Mouse (Mus musculus) brain, adult 2 months (tissue): ENCODE measurements around the gene Rpl39.
A peak's percentile ranks its signal among the peaks of the same experiment; 100 is the strongest.

Experiments
- DNase-seq: peaks from one replicate; pipeline ENCODE4 v3.0.0; 2011; ENCODE audit warnings: low read depth, low spot score

Rpl39 gene

DNA sequence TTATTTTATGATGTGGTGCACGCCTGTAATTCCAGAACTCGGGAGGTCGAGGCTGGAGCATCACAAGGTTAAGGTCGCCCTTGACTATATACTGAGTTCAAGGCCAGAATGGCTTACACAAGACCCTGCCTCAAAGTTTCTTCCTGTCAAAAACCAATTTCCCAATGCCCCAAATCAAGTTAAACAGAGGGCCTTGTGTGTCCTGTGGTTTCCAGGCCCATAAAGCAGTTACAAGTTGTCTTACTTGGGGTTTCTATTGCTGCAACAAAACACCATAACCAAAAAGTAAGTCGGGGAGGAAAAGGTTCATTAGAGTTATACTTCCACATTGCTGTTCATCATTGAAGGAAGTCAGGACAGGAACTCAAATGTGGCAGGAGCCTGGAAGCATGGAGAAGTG is 16.4 kb downstream of the Rpl39 start:
- DNase-seq: no peak

DNA sequence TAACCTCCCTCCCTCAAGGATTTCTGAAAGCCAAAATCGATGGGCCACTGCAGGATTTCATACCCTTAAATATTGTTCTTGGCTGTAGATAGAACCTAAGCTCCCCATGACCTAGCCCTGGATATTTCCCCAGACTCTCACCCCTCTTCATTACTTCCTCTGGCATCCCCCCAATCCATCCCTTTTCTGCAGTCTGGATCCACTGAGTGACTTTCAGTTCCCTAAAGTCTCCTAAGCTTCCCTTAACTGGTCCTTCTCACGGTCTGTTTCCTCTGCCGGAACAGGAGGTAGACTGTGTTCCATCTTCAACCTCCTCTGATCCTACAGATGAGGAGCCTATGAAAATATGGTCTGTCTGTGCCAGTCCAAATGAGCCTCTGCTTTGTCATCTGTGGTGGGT is 17.9 kb downstream of the Rpl39 start:
- no peak for DNase-seq

DNA sequence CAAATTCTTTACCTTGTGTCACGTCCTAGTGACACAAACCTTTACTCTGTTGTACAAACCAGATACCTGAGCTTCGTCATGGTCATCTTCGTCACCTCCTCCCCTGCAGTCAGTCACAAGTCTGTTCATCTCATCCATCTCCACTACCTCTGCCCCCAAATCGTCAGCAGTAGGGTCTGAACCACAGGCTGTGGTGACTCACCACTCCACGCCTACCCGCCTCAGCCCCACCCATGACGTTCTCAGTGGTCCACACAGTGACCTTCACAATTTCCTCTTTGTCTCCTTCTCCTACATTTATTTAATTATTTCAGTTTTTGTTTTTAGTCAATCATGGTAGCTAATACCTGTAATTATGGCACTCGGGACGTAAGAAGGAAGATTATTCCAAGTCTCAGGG is 21.3 kb downstream of the Rpl39 start:
- no peak for DNase-seq

DNA sequence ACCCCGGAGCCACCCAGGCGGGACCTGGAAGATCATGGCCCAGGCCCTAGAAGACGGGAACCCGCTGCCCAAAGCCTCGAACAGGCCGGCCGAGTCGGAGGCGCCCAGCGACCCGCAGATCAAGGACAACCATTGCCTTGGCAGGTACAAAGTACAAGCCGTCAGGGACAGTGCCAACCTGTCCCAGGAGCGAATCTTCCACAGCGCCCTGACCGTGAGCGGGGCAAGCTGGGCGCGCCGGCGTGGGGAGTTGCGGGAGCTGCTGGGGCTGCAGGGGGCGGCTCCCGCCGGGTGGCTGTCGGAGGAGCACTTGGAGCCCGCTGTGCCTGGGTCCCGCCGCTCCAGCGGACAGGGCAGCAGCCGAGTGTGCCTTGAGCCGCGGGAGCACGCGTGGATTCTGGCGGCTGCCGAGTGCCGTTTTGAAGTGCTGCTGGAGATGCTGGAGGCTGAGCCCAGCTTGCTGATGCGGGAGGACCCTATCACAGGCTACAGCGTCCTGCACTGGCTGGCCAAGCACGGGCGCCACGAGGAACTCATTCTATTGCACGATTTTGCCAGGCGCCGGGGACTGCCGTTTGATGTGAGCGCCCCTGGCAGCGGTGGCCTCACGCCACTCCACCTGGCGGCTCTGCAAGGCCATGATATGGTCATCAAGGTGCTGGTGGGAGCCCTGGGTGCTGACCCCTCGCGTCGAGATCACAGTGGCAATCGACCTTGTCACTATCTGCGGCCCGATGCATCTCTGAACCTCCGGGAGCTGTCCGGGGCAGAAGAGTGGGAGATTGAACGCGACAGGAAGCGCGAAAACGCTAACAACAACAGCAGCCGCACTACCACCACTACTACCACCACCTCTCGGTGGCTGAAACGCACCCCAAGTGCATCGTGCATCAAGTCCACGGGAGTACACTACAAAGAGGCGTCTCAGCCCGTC is 36.0 kb downstream of the Rpl39 start:
- no peak for DNase-seq

DNA sequence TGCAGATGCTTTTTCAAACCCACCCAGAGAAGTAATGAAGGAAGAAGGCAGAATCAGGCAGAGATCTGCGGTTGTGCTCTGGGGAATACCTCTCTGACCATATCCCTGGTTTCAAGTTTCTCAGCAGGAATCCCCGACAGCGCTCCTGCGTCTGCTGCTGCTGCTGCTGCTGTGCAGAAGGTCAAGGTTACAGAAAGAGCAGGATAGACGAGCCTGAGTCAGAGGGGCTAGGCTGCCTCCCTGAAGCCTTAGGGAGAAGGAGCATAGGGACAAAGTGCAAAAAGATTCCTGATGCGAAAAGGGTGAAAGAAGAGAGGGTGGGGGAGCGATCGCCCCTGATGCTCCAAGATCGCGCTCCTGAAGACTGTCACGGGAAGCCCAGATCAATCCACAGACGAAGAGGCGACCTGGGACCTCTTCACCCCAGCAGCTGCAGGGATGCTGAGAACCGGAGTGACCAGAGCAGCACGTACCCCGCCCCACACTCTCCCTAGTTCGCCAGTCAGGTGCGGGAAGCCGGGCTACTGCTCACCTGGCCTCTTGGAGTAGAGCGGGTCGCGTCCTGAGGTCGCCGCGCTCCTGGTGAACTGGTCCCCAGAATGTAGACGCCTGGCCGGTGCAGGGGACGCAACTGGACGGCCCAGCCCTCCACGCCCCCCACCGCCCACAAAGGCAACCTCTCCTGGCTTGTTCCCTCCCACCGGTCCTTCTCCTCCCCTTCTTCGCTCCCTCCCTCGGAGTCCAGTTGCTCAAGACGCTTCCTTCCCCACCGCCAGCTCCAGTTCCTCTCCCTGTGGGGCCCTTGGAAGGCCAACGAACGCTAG is 36.9 kb downstream of the Rpl39 start, which contains the start of gene Sowahd:
Sowahd (plus strand) TSS at position 780 of the 824 bp plus-strand sequence.
- no peak for DNase-seq

DNA sequence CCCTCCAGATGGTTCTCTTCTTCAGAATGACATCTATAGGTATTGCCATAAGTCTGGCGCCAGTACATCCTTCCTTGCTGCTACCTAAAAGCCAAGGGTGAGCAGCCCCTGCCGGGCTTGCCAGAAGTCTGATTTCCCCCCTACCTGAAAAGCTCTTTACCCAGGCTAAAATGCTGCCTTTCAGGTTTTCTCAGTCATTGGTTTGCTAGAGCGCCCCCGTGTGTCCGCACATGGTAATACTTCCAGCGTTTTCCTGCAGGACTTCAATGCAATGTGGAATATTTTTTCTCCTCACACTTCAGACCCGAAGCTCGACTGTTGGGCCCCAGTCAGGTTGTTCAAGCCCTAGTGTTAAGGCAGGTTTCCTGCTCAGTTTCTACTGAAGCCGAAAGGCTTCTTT is 42.5 kb downstream of the Rpl39 start:
- peak; percentile 59 for DNase-seq
